Mouse (Mus musculus): ENCODE data around the gene Clk3. TPM values are rescaled to one million over a fixed set of nuclear protein-coding genes. Genes with fewer than 3 reads are reported as not detected.

Clk3 gene
- polyA plus RNA-seq, 1 experiment from 2014 or later, result 53.2 TPM

- no peaks in the 10 kb centered on the region for H3K27me3 ChIP-seq (ENCODE audit: control insufficient read depth, insufficient read depth, low read length)
- H3K36me3 ChIP-seq (ENCODE audit: control insufficient read depth, insufficient read depth, low read length), result peaks cover 49% of the 10 kb centered on the region
- ATAC-seq (ENCODE audit: insufficient number of reproducible peaks, insufficient read depth, low FRiP score, low read depth), result no peak
- peaks cover 22 to 53% of the 10 kb centered on the region in 2 experiments for H3K4me1 ChIP-seq (ENCODE audit: control insufficient read depth in 2 of 2, insufficient read depth in 2 of 2, low read length in 2 of 2)
- WGBS, result 88% methylated on average over 13 of the region's 13 CpGs
- H3K4me2 ChIP-seq (ENCODE audit: low read length), result peak overlapping the region; percentile 97
- H3K27ac ChIP-seq (replicated peaks in 1 of 2; ENCODE audit: control insufficient read depth in 1 of 2, insufficient read depth in 1 of 2, low read depth in 2 of 2, low read length in 2 of 2), result no peak overlapping the region
- H3K9ac ChIP-seq (ENCODE audit: low read length), result peak overlapping the region; percentile 99
- H3K4me3 ChIP-seq (ENCODE audit: control insufficient read depth in 1 of 2, insufficient read depth in 1 of 2, low read depth in 1 of 2, low read length in 2 of 2), result peak overlapping the region in 1 of 2 experiments; percentile 16; a peak in 1 of 4 replicates
- H3K9me3 ChIP-seq (ENCODE audit: control insufficient read depth, low read length), result no peaks in the 10 kb centered on the region
These were observed 3.8 kb downstream of the Clk3 start for GRCm38 (mm10) chr9:57761563-57762551.

GRCm38 (mm10) chr9:57760416-57761146, 5.1 kb downstream of the Clk3 start:
- ATAC-seq (ENCODE audit: insufficient number of reproducible peaks, insufficient read depth, low FRiP score, low read depth), result no peak
- Histone ChIP-seq H3K4me3 (ENCODE audit: control insufficient read depth in 1 of 2, insufficient read depth in 1 of 2, low read depth in 1 of 2, low read length in 2 of 2) (no peak overlapping the region), H3K27ac (replicated peaks in 1 of 2; ENCODE audit: control insufficient read depth in 1 of 2, insufficient read depth in 1 of 2, low read depth in 2 of 2, low read length in 2 of 2) (no peak overlapping the region), H3K9me3 (ENCODE audit: control insufficient read depth, low read length) (no peaks in the 10 kb centered on the region), H3K4me1 (ENCODE audit: control insufficient read depth in 2 of 2, insufficient read depth in 2 of 2, low read length in 2 of 2) (peaks cover 13 to 42% of the 10 kb centered on the region in 2 experiments), H3K4me2 (ENCODE audit: low read length) (no peak overlapping the region), H3K9ac (ENCODE audit: low read length) (no peak overlapping the region), H3K27me3 (ENCODE audit: control insufficient read depth, insufficient read depth, low read length) (no peaks in the 10 kb centered on the region), H3K36me3 (ENCODE audit: control insufficient read depth, insufficient read depth, low read length) (peaks cover 60% of the 10 kb centered on the region)
- 92% methylated on average over 24 of the region's 24 CpGs for WGBS

- peak; percentile 22; the same call in 1 of the 2 replicates for ATAC-seq (ENCODE audit: insufficient number of reproducible peaks, insufficient read depth, low FRiP score, low read depth)
- WGBS, result 22% methylated on average over 6 of the region's 6 CpGs
- Histone ChIP-seq H3K27me3 (ENCODE audit: control insufficient read depth, insufficient read depth, low read length) (no peaks in the 10 kb centered on the region), H3K9me3 (ENCODE audit: control insufficient read depth, low read length) (no peaks in the 10 kb centered on the region), H3K4me1 (ENCODE audit: control insufficient read depth in 2 of 2, insufficient read depth in 2 of 2, low read length in 2 of 2) (peaks cover 13 to 42% of the 10 kb centered on the region in 2 experiments), H3K36me3 (ENCODE audit: control insufficient read depth, insufficient read depth, low read length) (peaks cover 73% of the 10 kb centered on the region), H3K9ac (ENCODE audit: low read length) (0 out of 2 replicates have a peak overlapping the region, but pooled peaks have one; percentile 11), H3K27ac (replicated peaks in 1 of 2; ENCODE audit: control insufficient read depth in 1 of 2, insufficient read depth in 1 of 2, low read depth in 2 of 2, low read length in 2 of 2) (no peak overlapping the region), H3K4me2 (ENCODE audit: low read length) (no peak overlapping the region; the same call in 1 of the 2 replicates), H3K4me3 (ENCODE audit: control insufficient read depth in 1 of 2, insufficient read depth in 1 of 2, low read depth in 1 of 2, low read length in 2 of 2) (no peak overlapping the region)
These were observed 6.4 kb downstream of the Clk3 start for GRCm38 (mm10) chr9:57759289-57759688.

GRCm38 (mm10) chr9:57758528-57758927, 7.1 kb downstream of the Clk3 start:
- Histone ChIP-seq H3K27me3 (ENCODE audit: control insufficient read depth, insufficient read depth, low read length) (no peaks in the 10 kb centered on the region), H3K4me1 (ENCODE audit: control insufficient read depth in 2 of 2, insufficient read depth in 2 of 2, low read length in 2 of 2) (peaks cover 10 to 38% of the 10 kb centered on the region in 2 experiments), H3K4me2 (ENCODE audit: low read length) (no peak overlapping the region), H3K9me3 (ENCODE audit: control insufficient read depth, low read length) (no peaks in the 10 kb centered on the region), H3K27ac (replicated peaks in 1 of 2; ENCODE audit: control insufficient read depth in 1 of 2, insufficient read depth in 1 of 2, low read depth in 2 of 2, low read length in 2 of 2) (no peak overlapping the region), H3K36me3 (ENCODE audit: control insufficient read depth, insufficient read depth, low read length) (peaks cover 81% of the 10 kb centered on the region), H3K9ac (ENCODE audit: low read length) (no peak overlapping the region), H3K4me3 (ENCODE audit: control insufficient read depth in 1 of 2, insufficient read depth in 1 of 2, low read depth in 1 of 2, low read length in 2 of 2) (no peak overlapping the region)
- WGBS, result 86% methylated on average over 22 of the region's 22 CpGs
- no peak for ATAC-seq (ENCODE audit: insufficient number of reproducible peaks, insufficient read depth, low FRiP score, low read depth)

- 69% methylated on average over 3 of the region's 3 CpGs for WGBS
- Histone ChIP-seq H3K9ac (ENCODE audit: low read length) (no peak overlapping the region), H3K36me3 (ENCODE audit: control insufficient read depth, insufficient read depth, low read length) (peaks cover 90% of the 10 kb centered on the region), H3K4me2 (ENCODE audit: low read length) (no peak overlapping the region), H3K27ac (replicated peaks in 1 of 2; ENCODE audit: control insufficient read depth in 1 of 2, insufficient read depth in 1 of 2, low read depth in 2 of 2, low read length in 2 of 2) (no peak overlapping the region), H3K4me1 (ENCODE audit: control insufficient read depth in 2 of 2, insufficient read depth in 2 of 2, low read length in 2 of 2) (peaks cover 4 to 29% of the 10 kb centered on the region in 2 experiments), H3K27me3 (ENCODE audit: control insufficient read depth, insufficient read depth, low read length) (no peaks in the 10 kb centered on the region), H3K9me3 (ENCODE audit: control insufficient read depth, low read length) (no peaks in the 10 kb centered on the region), H3K4me3 (ENCODE audit: control insufficient read depth in 1 of 2, insufficient read depth in 1 of 2, low read depth in 1 of 2, low read length in 2 of 2) (no peak overlapping the region)
- no peak for ATAC-seq (ENCODE audit: insufficient number of reproducible peaks, insufficient read depth, low FRiP score, low read depth)
These were observed 8.1 kb downstream of the Clk3 start for GRCm38 (mm10) chr9:57757578-57757977.

GRCm38 (mm10) chr9:57750901-57751300, 14.8 kb downstream of the Clk3 start:
- Histone ChIP-seq H3K4me2 (ENCODE audit: low read length) (no peak overlapping the region), H3K36me3 (ENCODE audit: control insufficient read depth, insufficient read depth, low read length) (peaks cover 100% of the 10 kb centered on the region), H3K4me3 (ENCODE audit: control insufficient read depth in 1 of 2, insufficient read depth in 1 of 2, low read depth in 1 of 2, low read length in 2 of 2) (no peak overlapping the region), H3K9me3 (ENCODE audit: control insufficient read depth, low read length) (no peaks in the 10 kb centered on the region), H3K27me3 (ENCODE audit: control insufficient read depth, insufficient read depth, low read length) (no peaks in the 10 kb centered on the region), H3K4me1 (ENCODE audit: control insufficient read depth in 2 of 2, insufficient read depth in 2 of 2, low read length in 2 of 2) (no peaks in the 10 kb centered on the region), H3K27ac (replicated peaks in 1 of 2; ENCODE audit: control insufficient read depth in 1 of 2, insufficient read depth in 1 of 2, low read depth in 2 of 2, low read length in 2 of 2) (no peak overlapping the region), H3K9ac (ENCODE audit: low read length) (no peak overlapping the region)
- 80% methylated on average over 7 of the region's 7 CpGs for WGBS
- no peak for ATAC-seq (ENCODE audit: insufficient number of reproducible peaks, insufficient read depth, low FRiP score, low read depth)

GRCm38 (mm10) chr9:57748831-57749230, 16.8 kb downstream of the Clk3 start:
- no peak for ATAC-seq (ENCODE audit: insufficient number of reproducible peaks, insufficient read depth, low FRiP score, low read depth)
- Histone ChIP-seq H3K27me3 (ENCODE audit: control insufficient read depth, insufficient read depth, low read length) (no peaks in the 10 kb centered on the region), H3K4me3 (ENCODE audit: control insufficient read depth in 1 of 2, insufficient read depth in 1 of 2, low read depth in 1 of 2, low read length in 2 of 2) (no peak overlapping the region), H3K27ac (replicated peaks in 1 of 2; ENCODE audit: control insufficient read depth in 1 of 2, insufficient read depth in 1 of 2, low read depth in 2 of 2, low read length in 2 of 2) (no peak overlapping the region), H3K4me2 (ENCODE audit: low read length) (no peak overlapping the region), H3K9me3 (ENCODE audit: control insufficient read depth, low read length) (no peaks in the 10 kb centered on the region), H3K9ac (ENCODE audit: low read length) (no peak overlapping the region), H3K36me3 (ENCODE audit: control insufficient read depth, insufficient read depth, low read length) (peaks cover 93% of the 10 kb centered on the region), H3K4me1 (ENCODE audit: control insufficient read depth in 2 of 2, insufficient read depth in 2 of 2, low read length in 2 of 2) (no peaks in the 10 kb centered on the region)
- WGBS, result 39% methylated on average over 1 of the region's 1 CpGs

Data from heart, embryonic 14.5 days (tissue).